Mouse (Mus musculus) megakaryocyte, adult 5-6 weeks (primary cell): Measurements from ENCODE around the gene Myh13. TPM values are rescaled to one million over a fixed set of nuclear protein-coding genes. Genes with fewer than 3 reads are reported as not detected.

Source experiments
- ATAC-seq: 2 replicates; pipeline ENCODE4 v1.8.0; 2016; ENCODE audit warnings: mild to moderate bottlenecking, inconsistent platforms; ENCODE audit not compliant: poor library complexity, severe bottlenecking
- total RNA-seq, 2 experiments: library from RNA; stranded (forward) in 1 of 2; stranded (reverse) in 1 of 2; fragments of 153-499, 151-499 nt in 1 of 2; fragments of 221-1000, 200-1000 nt in 1 of 2; gene quantifications; 2 replicates each; pipeline versions ENCODE4 v1.2.3 to v1.2.4; 2015 to 2017

Gene Myh13
- total RNA-seq (2015) (not detected in 2 replicates), total RNA-seq (2017) (not detected in 2 replicates)

DNA sequence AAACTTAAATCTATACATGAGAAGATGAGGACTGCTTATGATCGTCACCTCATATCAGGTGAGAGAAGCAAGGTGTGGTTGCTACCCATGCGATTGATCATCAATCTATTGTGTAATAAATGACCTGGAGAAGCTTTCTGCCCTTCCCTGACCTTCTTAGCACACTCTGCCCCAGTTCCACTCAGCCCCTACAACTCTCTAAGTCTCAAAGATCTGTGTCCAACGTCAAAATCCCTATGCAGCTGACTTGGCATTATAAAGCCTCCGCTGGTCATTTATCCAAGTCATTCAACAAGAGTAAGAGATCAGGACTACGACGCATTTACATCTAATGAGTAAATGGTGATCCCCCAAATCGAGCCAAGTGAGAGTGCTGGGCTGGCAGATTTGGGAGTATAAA is at the start of gene Myh13:
TSS of gene Myh13 (plus strand) at position 301 of the 400 bp plus-strand sequence.
- no peak for ATAC-seq

DNA sequence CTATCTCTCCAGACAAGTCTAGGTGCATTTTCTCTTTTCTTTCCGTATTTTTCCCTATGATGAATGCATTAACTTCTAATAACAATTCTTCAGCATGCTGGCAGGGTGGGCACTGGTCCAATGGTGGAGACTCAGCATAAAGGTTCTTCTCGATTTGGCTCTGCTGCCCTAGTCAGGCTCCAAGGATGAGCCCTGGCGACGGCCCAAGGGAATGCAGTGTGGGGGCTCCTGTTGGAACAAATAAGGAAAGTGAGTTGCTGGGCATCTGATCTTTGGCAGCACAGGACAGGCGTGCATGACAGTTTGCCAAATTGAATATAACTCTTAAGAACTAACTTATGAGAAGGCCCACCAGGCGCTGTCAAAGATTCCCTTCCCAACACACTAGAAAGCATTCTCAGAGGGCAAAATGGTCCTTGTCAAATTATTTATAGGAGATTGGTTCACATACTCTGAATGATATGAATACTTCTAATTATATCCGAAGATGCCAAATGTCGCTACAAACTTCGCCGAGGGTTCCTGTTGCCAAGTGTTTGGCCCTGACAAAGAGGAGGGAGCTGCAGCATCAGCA is 44.8 kb upstream of the Myh13 start, which contains the start of gene Myh8:
TSS of gene Myh8 (plus strand) at position 524 of the 574 bp plus-strand sequence.
- ATAC-seq = no peak

- ATAC-seq = no peak
These were observed 28.0 kb upstream of the Myh13 start for GRCm38 (mm10) chr11:67293440-67293839.

GRCm38 (mm10) chr11:67313733-67314452 is 7.6 kb upstream of the Myh13 start:
- ATAC-seq = no peak

- ATAC-seq = no peak
These were observed 5.1 kb downstream of the Myh13 start for GRCm38 (mm10) chr11:67326536-67326935.

- no peak for ATAC-seq
These were observed 23.1 kb downstream of the Myh13 start for GRCm38 (mm10) chr11:67344556-67344955.

- no peak for ATAC-seq
These were observed 23.9 kb downstream of the Myh13 start for GRCm38 (mm10) chr11:67345186-67345855.

GRCm38 (mm10) chr11:67345856-67346236 is 24.4 kb downstream of the Myh13 start:
- no peak for ATAC-seq

DNA sequence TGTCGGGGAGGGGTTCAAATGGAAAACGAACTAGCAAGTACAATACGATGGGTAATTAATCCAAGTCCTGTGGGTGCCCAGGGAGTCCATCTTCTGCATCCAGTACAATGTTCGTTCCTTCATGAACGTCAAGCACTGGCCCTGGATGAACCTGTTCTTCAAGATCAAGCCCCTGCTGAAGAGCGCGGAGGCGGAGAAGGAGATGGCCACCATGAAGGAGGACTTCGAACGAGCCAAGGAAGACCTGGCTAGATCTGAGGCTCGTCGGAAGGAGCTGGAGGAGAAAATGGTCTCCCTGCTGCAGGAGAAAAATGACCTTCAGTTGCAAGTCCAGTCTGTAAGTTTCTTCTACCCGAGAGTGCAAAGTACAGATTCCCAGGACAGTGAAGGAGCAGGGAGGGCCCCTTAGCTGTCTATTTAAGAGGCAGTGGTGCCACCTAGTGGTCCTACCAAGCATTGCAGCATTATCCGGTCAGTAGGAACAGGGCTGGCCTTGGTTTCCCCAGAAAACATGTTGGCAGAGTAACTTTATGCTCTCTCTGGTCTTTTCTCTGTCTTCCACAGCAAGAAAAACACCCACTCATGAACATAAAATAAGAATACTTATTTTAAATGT is 28.8 kb downstream of the Myh13 start:
- peak; percentile 54; the same call in 1 of the 2 replicates for ATAC-seq

GRCm38 (mm10) chr11:67353011-67353410 is 31.6 kb downstream of the Myh13 start:
- ATAC-seq = no peak

DNA sequence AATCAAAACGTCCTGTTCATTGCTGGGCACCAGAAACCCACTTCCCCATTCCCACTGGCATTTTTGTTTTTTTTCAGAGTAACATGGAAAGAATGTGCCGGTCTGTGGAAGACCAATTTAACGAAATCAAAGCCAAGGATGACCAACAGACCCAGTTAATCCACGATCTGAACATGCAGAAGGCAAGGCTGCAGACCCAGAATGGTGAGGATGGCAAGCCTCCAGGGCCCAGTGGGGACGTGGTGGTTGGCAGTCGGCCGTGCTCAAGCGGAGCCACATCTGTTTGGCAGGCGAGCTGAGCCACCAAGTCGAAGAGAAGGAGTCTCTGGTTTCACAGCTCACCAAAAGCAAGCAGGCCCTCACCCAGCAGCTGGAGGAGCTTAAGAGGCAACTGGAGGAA is 36.6 kb downstream of the Myh13 start:
- no peak for ATAC-seq

- ATAC-seq = no peak
These were observed 40.8 kb downstream of the Myh13 start for GRCm38 (mm10) chr11:67362236-67362635.

DNA sequence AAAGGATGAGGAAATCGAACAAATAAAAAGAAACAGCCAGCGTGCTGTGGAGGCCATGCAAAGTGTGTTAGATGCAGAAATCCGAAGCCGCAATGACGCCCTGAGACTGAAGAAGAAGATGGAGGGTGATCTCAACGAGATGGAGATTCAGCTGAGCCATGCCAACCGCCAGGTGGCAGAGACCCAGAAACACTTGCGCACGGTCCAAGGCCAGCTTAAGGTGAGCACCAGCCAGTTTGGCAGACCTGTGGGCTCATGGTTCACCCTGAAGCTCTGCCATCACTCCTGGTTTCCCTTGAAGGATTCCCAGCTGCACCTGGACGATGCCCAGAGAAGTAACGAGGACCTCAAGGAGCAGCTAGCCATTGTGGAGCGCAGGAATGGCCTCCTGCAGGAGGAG is 43.1 kb downstream of the Myh13 start:
- no peak for ATAC-seq

DNA sequence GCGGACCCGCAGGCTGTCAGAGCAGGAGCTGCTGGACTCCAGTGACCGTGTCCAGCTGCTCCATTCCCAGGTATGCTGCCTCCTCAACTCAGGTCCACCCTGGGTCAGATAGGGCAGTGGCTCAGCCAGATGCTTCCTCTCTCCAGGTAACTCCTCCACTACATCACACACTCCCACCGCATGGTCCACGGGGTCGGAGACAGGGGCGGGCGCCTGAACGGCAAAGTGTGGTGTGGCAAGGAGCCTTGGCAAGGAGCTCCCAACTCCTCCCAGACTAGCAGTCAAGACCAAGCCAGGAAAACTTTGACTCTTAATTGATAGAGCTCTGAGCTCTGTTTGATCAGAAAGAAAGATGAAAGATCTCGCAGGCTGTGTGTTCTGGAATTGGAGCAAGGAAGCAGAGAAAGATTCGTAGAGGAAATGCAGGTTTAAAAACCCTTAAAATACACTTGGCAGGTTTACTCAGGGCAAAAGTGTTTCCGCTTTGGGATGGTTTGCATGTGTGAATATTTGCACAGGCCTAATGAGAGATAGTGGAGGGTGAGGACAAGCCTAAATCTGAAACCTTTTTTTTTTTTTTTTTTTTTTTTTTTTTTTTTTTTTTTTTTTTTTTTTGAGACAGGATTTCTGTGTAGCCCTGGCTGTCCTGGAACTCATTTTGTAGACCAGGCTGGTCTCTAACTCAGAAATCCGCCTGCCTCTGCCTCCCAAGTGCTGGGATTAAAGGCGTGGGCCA is 43.7 kb downstream of the Myh13 start:
- no peak for ATAC-seq

- no peak for ATAC-seq
These were observed 45.5 kb downstream of the Myh13 start for GRCm38 (mm10) chr11:67366936-67367335.

DNA sequence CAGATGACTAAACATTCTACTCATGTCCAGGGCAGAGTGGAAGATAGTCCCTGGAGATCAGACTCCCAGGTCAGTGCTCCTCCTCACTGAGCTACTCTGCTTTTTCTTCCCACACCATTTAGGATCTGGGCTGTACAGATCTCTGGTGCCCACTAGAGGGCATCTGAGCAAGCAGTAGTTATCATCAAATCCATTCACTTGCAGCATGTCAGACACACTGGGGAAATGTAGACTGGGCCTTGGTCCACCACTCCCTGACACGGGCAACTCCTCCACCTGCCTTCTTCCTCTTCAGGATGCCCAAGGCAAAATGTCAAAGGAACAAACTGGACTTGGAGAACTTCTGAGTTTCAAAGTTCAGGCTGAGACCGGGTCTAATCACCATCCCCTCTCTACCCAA is 51.9 kb downstream of the Myh13 start:
- peak; percentile 60; the same call in 1 of the 2 replicates for ATAC-seq

- ATAC-seq = no peak
These were observed 54.9 kb downstream of the Myh13 start for GRCm38 (mm10) chr11:67376308-67376707.

- ATAC-seq = no peak
These were observed 58.4 kb downstream of the Myh13 start for GRCm38 (mm10) chr11:67379703-67380510.

GRCm38 (mm10) chr11:67381833-67382232 is 60.4 kb downstream of the Myh13 start:
- ATAC-seq = no peak

DNA sequence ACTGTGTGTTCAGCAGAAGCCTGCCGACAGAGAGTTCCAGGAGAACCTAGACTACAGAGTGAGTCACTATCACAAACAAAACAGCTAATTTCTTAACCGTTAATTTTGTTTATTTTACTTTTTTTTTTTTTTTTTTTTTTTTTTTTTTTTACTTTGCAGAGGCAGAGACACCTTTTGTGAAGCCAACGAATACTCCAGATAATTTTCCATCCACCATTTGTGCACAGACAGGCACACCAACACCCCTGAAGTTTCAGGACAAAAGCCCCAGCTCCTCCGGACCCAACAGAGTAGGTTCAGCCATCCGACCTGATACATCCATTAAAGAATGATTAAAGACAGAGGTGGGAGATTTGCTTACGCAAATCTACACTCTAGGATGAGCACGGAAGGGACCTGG is 63.2 kb downstream of the Myh13 start:
- ATAC-seq = no peak
